In genomic region chr15:95410213-95410843, GRCm38 (mm10) we compare ENCODE assay signal across 18 mouse cellular contexts.
"Had no signal": no experiment of that assay in that cellular context is flagged by ENCODE, and none has a peak within 500 bp of the region (broad histone marks: within the 10 kb centered on the region; RNA-seq: fewer than 3 reads in every experiment).

No protein-coding gene starts in this region.

- H3K4me1 ChIP-seq: kidney, embryonic 15.5 days; limb, embryonic 12.5 days; limb, embryonic 15.5 days; neural tube, embryonic 12.5 days had no signal

- H3K27me3 ChIP-seq: kidney, embryonic 15.5 days; limb, embryonic 12.5 days; limb, embryonic 15.5 days; neural tube, embryonic 12.5 days; neural tube, embryonic 15.5 days had no signal

- H3K27ac ChIP-seq: kidney, embryonic 15.5 days; limb, embryonic 12.5 days; limb, embryonic 15.5 days; liver, embryonic 14.5 days; macrophage; neural tube, embryonic 12.5 days; neural tube, embryonic 15.5 days had no signal

- H3K9me3 ChIP-seq: kidney, embryonic 15.5 days; limb, embryonic 12.5 days; limb, embryonic 15.5 days; neural tube, embryonic 12.5 days; neural tube, embryonic 15.5 days had no signal

- H3K4me2 ChIP-seq: kidney, embryonic 15.5 days; limb, embryonic 12.5 days; limb, embryonic 15.5 days; liver, embryonic 11.5 days; lung, embryonic 14.5 days; neural tube, embryonic 12.5 days; neural tube, embryonic 15.5 days had no signal

- DNase-seq: kidney, adult 11 months; kidney, adult 8-10 months; kidney, postnatal 10 days; kidney, postnatal 36 days; left cerebral cortex, postnatal 4 days; liver, postnatal 0 days; lung, embryonic 14.5 days; thymus, adult 18-20 months; thymus, postnatal 36 days had no signal

- ATAC-seq: liver, postnatal 0 days; lung, postnatal 0 days had no signal

- H3K36me3 ChIP-seq: kidney, embryonic 15.5 days; limb, embryonic 12.5 days; limb, embryonic 15.5 days; neural tube, embryonic 12.5 days; neural tube, embryonic 15.5 days had no signal

- H3K9ac ChIP-seq: kidney, embryonic 15.5 days; limb, embryonic 12.5 days; limb, embryonic 15.5 days; liver, embryonic 14.5 days; liver, postnatal 0 days; lung, embryonic 14.5 days; neural tube, embryonic 12.5 days; neural tube, embryonic 15.5 days had no signal

- H3K4me3 ChIP-seq: kidney, embryonic 15.5 days; limb, embryonic 12.5 days; limb, embryonic 15.5 days; neural tube, embryonic 12.5 days; neural tube, embryonic 15.5 days had no signal
